Mouse (Mus musculus) ES-E14 (cell line): Measurements from ENCODE around the gene Isca1.

ENCODE experiments used
- MAFK ChIP-seq: IDR thresholded peaks from 2 replicates; pipeline ENCODE4 v1.6.1; 2014; ENCODE audit warnings: mild to moderate bottlenecking, low read depth, low read length, inconsistent platforms; ENCODE audit not compliant: insufficient read depth
- ZC3H11A ChIP-seq: IDR thresholded peaks from 2 replicates; pipeline ENCODE4 v1.6.1; 2012; ENCODE audit warnings: low read depth, mild to moderate bottlenecking, inconsistent platforms, low read length, borderline replicate concordance
- ZNF384 ChIP-seq: IDR thresholded peaks from 2 replicates; pipeline ENCODE4 v1.6.1; 2012; ENCODE audit warnings: low read depth, low read length, inconsistent platforms

DNA sequence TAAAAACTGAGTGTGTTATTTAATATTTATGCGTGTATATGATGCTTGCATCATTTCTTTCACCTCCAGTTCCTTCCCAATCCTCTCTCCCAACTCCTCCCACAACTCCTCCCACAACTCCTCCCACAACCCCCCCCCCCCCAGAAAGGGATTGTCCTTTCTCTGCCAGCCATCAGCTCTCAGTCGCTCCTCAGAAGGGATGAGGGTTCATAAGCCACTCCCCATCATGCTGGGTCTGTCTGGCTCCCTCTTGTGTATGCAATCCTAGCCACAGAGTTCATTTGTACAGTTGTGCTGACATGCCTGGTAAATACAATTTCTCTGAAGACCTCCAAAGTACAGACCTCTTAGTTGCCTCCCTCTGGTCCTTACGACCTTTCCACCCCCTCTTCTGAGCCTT is 34.4 kb downstream of the Isca1 start:
- no peak for TF ChIP-seq MAFK
- TF ChIP-seq ZC3H11A = no peak
- no peak for TF ChIP-seq ZNF384
